Mouse (Mus musculus) effector memory CD4-positive, alpha-beta T cell, adult 5 months (primary cell): ENCODE data around the gene Espl1. TPM values are rescaled to one million over a fixed set of nuclear protein-coding genes. Genes with fewer than 3 reads are reported as not detected.

Experiments
- polyA plus RNA-seq: library from polyadenylated mRNA; unstranded; fragments of 100-300 nt; shearing (Covaris generic); gene quantifications from one replicate; pipeline ENCODE4 v1.2.1, GENCODE M21; 2017

Espl1 gene
- 0.50 TPM for polyA plus RNA-seq

GRCm38 (mm10) chr15:102295633-102296367 lies at the start of gene Espl1:
Espl1 (plus strand) TSS chr15:102296266.

GRCm38 (mm10) chr15:102257202-102258075 lies 38.6 kb upstream of the Espl1 start, which contains the start of gene Rarg:
Rarg (minus strand) TSS chr15:102257517.

GRCm38 (mm10) chr15:102270274-102270960 lies 25.6 kb upstream of the Espl1 start, which contains the start of gene Gm9918:
Gm9918 (plus strand) TSS chr15:102270563.

GRCm38 (mm10) chr15:102279092-102279782 lies 16.8 kb upstream of the Espl1 start, which contains the start of gene Mfsd5:
Mfsd5 (plus strand) TSS chr15:102279454.

GRCm38 (mm10) chr15:102326022-102326576 lies 30.0 kb downstream of the Espl1 start, which contains the start of gene Pfdn5:
Pfdn5 (plus strand) TSS chr15:102326116.

GRCm38 (mm10) chr15:102331610-102332015 lies 35.5 kb downstream of the Espl1 start, which contains the start of gene Myg1:
Myg1 (plus strand) TSS chr15:102331709.

GRCm38 (mm10) chr15:102350138-102350941 lies 54.3 kb downstream of the Espl1 start, which contains the start of gene Aaas:
Aaas (minus strand) TSS chr15:102350771.

GRCm38 (mm10) chr15:102366733-102367344 lies 70.8 kb downstream of the Espl1 start, which contains the start of gene Sp7:
Sp7 (minus strand) TSS chr15:102367182.

Other genes starting within 250 kb of the Espl1 start
- gene Eif4b, start 222.5 kb upstream of the Espl1 start, polyA plus RNA-seq = 90.3 TPM
- 3.1 TPM for gene Tns2, start 195.9 kb upstream of the Espl1 start, polyA plus RNA-seq
- gene Spryd3, start 160.0 kb upstream of the Espl1 start, polyA plus RNA-seq = 42.3 TPM
- gene Igfbp6, start 151.9 kb upstream of the Espl1 start, polyA plus RNA-seq = 0.56 TPM
- 6.2 TPM for gene Soat2, start 145.7 kb upstream of the Espl1 start, polyA plus RNA-seq
- 93.1 TPM for gene Zfp740, start 93.0 kb upstream of the Espl1 start, polyA plus RNA-seq
- 9.2 TPM for gene Csad, start 91.5 kb upstream of the Espl1 start, polyA plus RNA-seq
- gene Itgb7, start 64.3 kb upstream of the Espl1 start, polyA plus RNA-seq = 974 TPM
- gene Rarg, start 38.7 kb upstream of the Espl1 start, polyA plus RNA-seq = 25.5 TPM
- gene Gm9918, start 25.7 kb upstream of the Espl1 start, polyA plus RNA-seq = not detected
- 36.3 TPM for gene Mfsd5, start 16.8 kb upstream of the Espl1 start, polyA plus RNA-seq
- 472 TPM for gene Pfdn5, start 29.9 kb downstream of the Espl1 start, polyA plus RNA-seq
- 43.2 TPM for gene Myg1, start 35.4 kb downstream of the Espl1 start, polyA plus RNA-seq
- 37.0 TPM for gene Aaas, start 54.5 kb downstream of the Espl1 start, polyA plus RNA-seq
- not detected for gene Sp7, start 70.9 kb downstream of the Espl1 start, polyA plus RNA-seq
- 21.4 TPM for gene Sp1, start 109.9 kb downstream of the Espl1 start, polyA plus RNA-seq
- gene Amhr2, start 149.1 kb downstream of the Espl1 start, polyA plus RNA-seq = 1.2 TPM
- gene Prr13, start 162.8 kb downstream of the Espl1 start, polyA plus RNA-seq = 564 TPM
- gene Pcbp2, start 174.3 kb downstream of the Espl1 start, polyA plus RNA-seq = 94.6 TPM
- gene Gm10337, start 207.5 kb downstream of the Espl1 start, polyA plus RNA-seq = not detected
- 7.1 TPM for gene Map3k12, start 220.8 kb downstream of the Espl1 start, polyA plus RNA-seq
- gene Tarbp2, start 221.9 kb downstream of the Espl1 start, polyA plus RNA-seq = 61.1 TPM
- 5.1 TPM for gene Npff, start 228.7 kb downstream of the Espl1 start, polyA plus RNA-seq